Mouse (Mus musculus): ENCODE data around the gene Cmc2. TPM values are rescaled to one million over a fixed set of nuclear protein-coding genes. Genes with fewer than 3 reads are reported as not detected.

Gene Cmc2
- total and polyA plus RNA-seq, 2 experiments, result 4.2 to 9.3 TPM

DNA sequence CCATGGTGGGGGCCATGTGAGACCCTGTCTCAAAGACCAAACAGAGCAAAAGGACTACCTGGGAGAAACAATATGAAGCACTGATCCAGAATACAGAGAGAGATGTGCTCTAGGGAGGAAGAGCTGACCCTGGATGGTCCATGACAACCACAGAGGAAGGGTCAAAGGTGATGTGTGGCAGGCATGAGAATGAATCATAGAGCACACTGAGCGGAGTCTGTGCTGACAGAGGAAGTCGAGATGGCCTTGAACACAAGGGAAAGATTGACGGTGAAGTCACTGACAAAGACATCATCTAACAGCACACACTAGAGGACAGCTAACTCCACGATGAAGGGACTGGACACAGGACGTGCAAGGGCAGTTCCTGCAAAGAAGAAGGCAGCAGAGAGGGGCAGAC is 29.8 kb downstream of the Cmc2 start:
- H3K4me1 ChIP-seq (ENCODE audit: control insufficient read depth, insufficient read depth, low read length), result no peaks in the 10 kb centered on the region
- H3K27ac ChIP-seq (replicated peaks; ENCODE audit: insufficient read depth, low read depth, low read length), result no peak overlapping the region
- H3K4me3 ChIP-seq (ENCODE audit: insufficient read depth, low read depth, low read length), result no peak overlapping the region
- H3K27me3 ChIP-seq (ENCODE audit: control insufficient read depth, insufficient read depth, low read length), result no peaks in the 10 kb centered on the region
- TF ChIP-seq POLR2A (IDR thresholded peaks at IDR 0.05; ENCODE audit: extremely low read depth, insufficient read depth, low read length) (no peak), CTCF (IDR thresholded peaks at IDR 0.05; ENCODE audit: low read depth, low read length) (no peak)
- peaks cover 29% of the 10 kb centered on the region for H3K36me3 ChIP-seq (ENCODE audit: control insufficient read depth, insufficient read depth, low read length)
- 0 out of 2 replicates have a peak, but pooled peaks cover 3% of the 10 kb centered on the region for H3K79me2 ChIP-seq (ENCODE audit: control insufficient read depth, insufficient read depth, low read length)
- WGBS, result 87% methylated on average over 5 of the region's 5 CpGs
- no peak for DNase-seq (ENCODE audit: extremely low read depth, low read depth, low spot score)
- H3K9ac ChIP-seq (ENCODE audit: low read depth, low read length), result no peak overlapping the region

DNA sequence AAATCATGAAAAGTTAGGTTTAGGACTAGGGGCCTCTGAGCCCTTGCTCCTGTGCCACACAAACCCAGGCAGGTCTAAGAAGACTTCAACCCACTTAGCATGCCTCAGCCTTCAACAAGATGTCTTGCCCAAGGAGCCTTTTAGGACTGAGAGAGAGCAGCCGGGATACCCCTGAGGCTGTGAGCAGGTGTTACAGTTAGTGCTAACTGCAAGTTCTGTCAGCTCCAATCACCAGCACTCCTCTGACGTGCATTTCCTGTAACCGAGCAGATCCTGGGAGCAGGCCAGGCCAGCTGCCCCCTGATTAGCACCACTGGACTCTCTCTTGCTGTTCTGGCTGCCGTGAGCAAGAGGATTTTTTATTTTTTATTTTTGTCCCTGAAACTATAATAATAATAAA is 33.4 kb downstream of the Cmc2 start:
- 89% methylated on average over 4 of the region's 4 CpGs for WGBS
- TF ChIP-seq POLR2A (IDR thresholded peaks at IDR 0.05; ENCODE audit: extremely low read depth, insufficient read depth, low read length), result no peak
- no peak for TF ChIP-seq CTCF (IDR thresholded peaks at IDR 0.05; ENCODE audit: low read depth, low read length)

DNA sequence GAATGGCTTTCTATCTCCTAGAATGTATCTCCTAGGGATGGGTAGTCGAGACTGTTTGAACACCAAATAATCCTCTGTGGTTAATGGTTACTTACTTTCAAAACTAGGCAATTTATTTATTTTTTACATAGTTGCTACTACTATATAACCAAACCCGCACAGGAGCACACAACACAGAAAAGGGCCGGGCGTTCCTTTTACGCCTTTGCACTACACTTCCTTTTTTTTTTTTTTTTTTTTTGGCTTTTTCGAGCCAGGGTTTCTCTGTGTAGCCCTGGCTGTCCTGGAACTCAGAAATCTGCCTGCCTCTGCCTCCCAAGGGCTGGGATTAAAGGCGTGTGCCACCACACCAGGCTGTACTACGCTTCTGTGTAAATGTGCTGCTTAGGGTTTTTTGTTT is 39.9 kb downstream of the Cmc2 start:
- Histone ChIP-seq H3K4me3 (ENCODE audit: insufficient read depth, low read depth, low read length) (no peak overlapping the region), H3K27me3 (ENCODE audit: control insufficient read depth, insufficient read depth, low read length) (no peaks in the 10 kb centered on the region), H3K9ac (ENCODE audit: low read depth, low read length) (no peak overlapping the region), H3K36me3 (ENCODE audit: control insufficient read depth, insufficient read depth, low read length) (no peaks in the 10 kb centered on the region), H3K27ac (replicated peaks; ENCODE audit: insufficient read depth, low read depth, low read length) (no peak overlapping the region), H3K4me1 (ENCODE audit: control insufficient read depth, insufficient read depth, low read length) (no peaks in the 10 kb centered on the region), H3K79me2 (ENCODE audit: control insufficient read depth, insufficient read depth, low read length) (no peaks in the 10 kb centered on the region)
- TF ChIP-seq POLR2A (IDR thresholded peaks at IDR 0.05; ENCODE audit: extremely low read depth, insufficient read depth, low read length) (no peak), CTCF (IDR thresholded peaks at IDR 0.05; ENCODE audit: low read depth, low read length) (no peak)
- WGBS, result 84% methylated on average over 8 of the region's 8 CpGs
- no peak for DNase-seq (ENCODE audit: extremely low read depth, low read depth, low spot score)

More for the DNA sequence above, 33.4 kb downstream of the Cmc2 start:
- H3K9ac ChIP-seq (ENCODE audit: low read depth, low read length), result no peak overlapping the region
- peaks cover 25% of the 10 kb centered on the region for H3K36me3 ChIP-seq (ENCODE audit: control insufficient read depth, insufficient read depth, low read length)
- H3K27ac ChIP-seq (replicated peaks; ENCODE audit: insufficient read depth, low read depth, low read length), result no peak overlapping the region
- H3K79me2 ChIP-seq (ENCODE audit: control insufficient read depth, insufficient read depth, low read length), result no peaks in the 10 kb centered on the region
- H3K4me3 ChIP-seq (ENCODE audit: insufficient read depth, low read depth, low read length), result no peak overlapping the region
- no peak for DNase-seq (ENCODE audit: extremely low read depth, low read depth, low spot score)
- no peaks in the 10 kb centered on the region for H3K4me1 ChIP-seq (ENCODE audit: control insufficient read depth, insufficient read depth, low read length)
- H3K27me3 ChIP-seq (ENCODE audit: control insufficient read depth, insufficient read depth, low read length), result no peaks in the 10 kb centered on the region

DNA sequence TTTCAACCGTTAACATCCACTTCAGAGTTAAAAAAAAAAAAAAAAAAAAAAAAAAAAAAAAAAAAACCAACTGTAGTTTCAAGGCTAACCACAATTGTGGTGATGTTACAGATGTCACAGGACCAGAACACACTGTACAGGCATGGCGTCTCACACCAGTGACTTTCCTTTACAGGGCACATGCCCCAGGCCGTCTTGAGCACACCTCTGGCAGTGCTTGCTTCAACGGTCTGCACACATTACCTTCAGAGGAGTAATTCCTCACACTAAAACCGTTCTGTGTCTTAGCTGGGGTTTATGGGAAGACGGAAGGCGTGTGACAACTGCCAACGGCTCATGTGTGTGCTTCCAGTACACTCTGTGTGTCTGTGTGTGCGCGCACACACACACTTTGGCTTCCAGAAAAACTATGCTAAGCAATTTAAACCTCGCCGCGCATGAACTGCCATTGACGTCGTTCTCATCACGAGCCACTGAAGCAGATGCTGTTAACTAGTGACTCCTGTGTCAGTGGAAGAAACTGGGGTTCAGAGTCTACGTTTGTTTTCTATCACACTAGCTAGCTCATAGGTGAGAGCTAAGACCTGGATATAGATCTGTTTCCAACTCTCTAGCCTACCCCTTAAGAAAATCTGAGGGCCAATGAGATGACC is 45.3 kb downstream of the Cmc2 start:
- Histone ChIP-seq H3K27me3 (ENCODE audit: control insufficient read depth, insufficient read depth, low read length) (no peaks in the 10 kb centered on the region), H3K36me3 (ENCODE audit: control insufficient read depth, insufficient read depth, low read length) (no peaks in the 10 kb centered on the region), H3K27ac (replicated peaks; ENCODE audit: insufficient read depth, low read depth, low read length) (no peak overlapping the region), H3K9ac (ENCODE audit: low read depth, low read length) (no peak overlapping the region), H3K4me1 (ENCODE audit: control insufficient read depth, insufficient read depth, low read length) (no peaks in the 10 kb centered on the region), H3K79me2 (ENCODE audit: control insufficient read depth, insufficient read depth, low read length) (no peaks in the 10 kb centered on the region), H3K4me3 (ENCODE audit: insufficient read depth, low read depth, low read length) (no peak overlapping the region)
- no peak for DNase-seq (ENCODE audit: extremely low read depth, low read depth, low spot score)
- 74% methylated on average over 17 of the region's 17 CpGs for WGBS
- TF ChIP-seq CTCF (IDR thresholded peaks at IDR 0.05; ENCODE audit: low read depth, low read length) (no peak), POLR2A (IDR thresholded peaks at IDR 0.05; ENCODE audit: extremely low read depth, insufficient read depth, low read length) (no peak)

DNA sequence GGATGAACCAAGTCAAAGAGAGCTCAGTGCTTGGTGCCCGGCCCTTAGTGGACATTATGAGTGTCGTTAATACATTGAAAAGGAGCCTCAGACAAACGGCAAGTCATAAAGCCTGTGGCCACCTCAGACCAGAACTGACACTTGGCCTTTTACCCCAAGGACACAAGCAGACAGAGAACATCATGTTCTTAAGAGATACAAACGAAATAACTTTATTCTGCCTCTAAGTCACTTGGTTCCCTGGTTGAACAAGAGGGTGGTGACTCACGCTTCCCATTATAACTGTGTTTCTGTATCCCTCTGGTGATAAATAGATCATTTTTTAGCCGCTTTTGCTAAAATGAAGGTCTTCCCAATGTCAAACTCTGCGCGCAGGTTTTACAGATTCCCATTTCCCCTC is 47.3 kb downstream of the Cmc2 start:
- no peaks in the 10 kb centered on the region for H3K27me3 ChIP-seq (ENCODE audit: control insufficient read depth, insufficient read depth, low read length)
- no peak for TF ChIP-seq POLR2A (IDR thresholded peaks at IDR 0.05; ENCODE audit: extremely low read depth, insufficient read depth, low read length)
- no peak for TF ChIP-seq CTCF (IDR thresholded peaks at IDR 0.05; ENCODE audit: low read depth, low read length)
- 86% methylated on average over 8 of the region's 8 CpGs for WGBS

DNA sequence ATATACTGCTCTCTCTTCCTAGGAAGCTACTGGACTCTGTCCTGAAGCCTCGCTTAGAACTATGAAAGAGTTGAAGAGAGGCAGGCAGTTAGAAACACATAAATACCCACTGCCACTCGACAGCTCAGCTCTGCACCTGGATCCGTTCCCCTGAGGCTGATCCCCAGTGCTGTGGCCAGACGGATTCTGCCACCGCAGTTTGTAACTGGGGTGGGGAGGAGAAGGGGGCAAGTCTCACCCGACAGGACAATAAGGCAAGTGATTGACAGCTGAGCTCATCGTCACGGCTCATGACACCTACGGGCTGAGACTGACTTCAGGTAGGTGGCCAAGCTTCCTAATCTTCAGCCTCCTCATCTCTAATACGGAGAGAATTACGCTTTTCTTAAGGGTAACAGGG is 47.7 kb downstream of the Cmc2 start:
- no peak overlapping the region for H3K4me3 ChIP-seq (ENCODE audit: insufficient read depth, low read depth, low read length)
- TF ChIP-seq POLR2A (IDR thresholded peaks at IDR 0.05; ENCODE audit: extremely low read depth, insufficient read depth, low read length), result no peak
- no peak for TF ChIP-seq CTCF (IDR thresholded peaks at IDR 0.05; ENCODE audit: low read depth, low read length)
- no peaks in the 10 kb centered on the region for H3K27me3 ChIP-seq (ENCODE audit: control insufficient read depth, insufficient read depth, low read length)
- no peak overlapping the region for H3K9ac ChIP-seq (ENCODE audit: low read depth, low read length)
- DNase-seq (ENCODE audit: extremely low read depth, low read depth, low spot score), result no peak
- WGBS, result 78% methylated on average over 11 of the region's 11 CpGs
- no peak overlapping the region for H3K27ac ChIP-seq (replicated peaks; ENCODE audit: insufficient read depth, low read depth, low read length)
- H3K79me2 ChIP-seq (ENCODE audit: control insufficient read depth, insufficient read depth, low read length), result no peaks in the 10 kb centered on the region
- no peaks in the 10 kb centered on the region for H3K36me3 ChIP-seq (ENCODE audit: control insufficient read depth, insufficient read depth, low read length)
- H3K4me1 ChIP-seq (ENCODE audit: control insufficient read depth, insufficient read depth, low read length), result no peaks in the 10 kb centered on the region

More for the DNA sequence above, 47.3 kb downstream of the Cmc2 start:
- no peak for DNase-seq (ENCODE audit: extremely low read depth, low read depth, low spot score)
- no peaks in the 10 kb centered on the region for H3K4me1 ChIP-seq (ENCODE audit: control insufficient read depth, insufficient read depth, low read length)
- H3K36me3 ChIP-seq (ENCODE audit: control insufficient read depth, insufficient read depth, low read length), result no peaks in the 10 kb centered on the region
- H3K79me2 ChIP-seq (ENCODE audit: control insufficient read depth, insufficient read depth, low read length), result no peaks in the 10 kb centered on the region
- no peak overlapping the region for H3K27ac ChIP-seq (replicated peaks; ENCODE audit: insufficient read depth, low read depth, low read length)
- H3K9ac ChIP-seq (ENCODE audit: low read depth, low read length), result no peak overlapping the region
- H3K4me3 ChIP-seq (ENCODE audit: insufficient read depth, low read depth, low read length), result no peak overlapping the region
